Mouse (Mus musculus): ENCODE data around the gene Rhbdl3. TPM values are rescaled to one million over a fixed set of nuclear protein-coding genes. Genes with fewer than 3 reads are reported as not detected.
A peak's percentile ranks its signal among the peaks of the same experiment; 100 is the strongest.

The Rhbdl3 gene
- total RNA-seq (2012; rRNA removed), result 1.3 and 2.0 TPM in 2 replicates

DNA sequence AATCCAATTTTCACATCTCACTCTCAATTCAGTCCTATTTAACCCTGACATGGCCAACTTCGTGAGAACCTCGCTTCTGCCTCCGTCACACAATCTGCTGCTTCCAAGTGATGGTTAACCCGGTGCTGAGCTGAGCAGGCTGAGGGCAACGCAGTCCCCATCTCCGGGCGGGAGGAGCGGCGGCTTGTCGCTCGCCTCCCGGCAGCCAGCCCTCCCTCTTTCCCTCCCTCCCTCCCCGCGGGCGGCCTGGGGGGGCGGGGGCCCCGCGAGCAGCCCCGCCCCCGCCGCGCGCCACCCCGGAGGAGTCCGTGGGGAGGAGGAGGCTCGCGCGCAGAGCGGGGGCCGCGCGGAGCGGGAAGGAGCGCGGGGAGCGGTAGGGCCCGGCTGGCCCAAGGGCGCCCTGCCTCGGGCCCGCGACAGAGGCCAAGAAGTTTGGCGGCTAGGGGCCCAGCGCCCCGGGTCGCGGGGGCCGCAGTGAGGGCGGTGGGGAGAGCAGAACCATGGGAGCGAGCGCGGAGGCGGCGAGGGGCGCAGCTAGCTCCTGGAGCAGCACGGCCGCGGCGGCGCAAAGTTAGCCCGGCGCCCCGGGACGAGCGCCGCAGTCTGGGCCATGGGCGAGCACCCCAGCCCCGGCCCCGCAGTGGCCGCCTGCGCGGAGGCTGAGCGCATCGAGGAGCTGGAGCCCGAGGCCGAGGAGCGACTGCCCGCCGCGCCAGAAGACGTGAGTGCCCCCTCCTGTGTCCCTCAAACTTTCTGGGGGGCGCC is at the start of gene Rhbdl3:
Gene Rhbdl3 (plus strand): TSS at position 362 of the 765 bp plus-strand sequence.
- H3K36me3 ChIP-seq (ENCODE audit: control insufficient read depth, insufficient read depth, low read length, poor library complexity, severe bottlenecking), result no peaks in the 10 kb centered on the region
- H3K27ac ChIP-seq (ENCODE audit: insufficient read depth, low read depth, low read length, poor library complexity, severe bottlenecking), result no peak within 1 kb of the TSS
- H3K9ac ChIP-seq (ENCODE audit: insufficient read depth, low read depth, low read length, poor library complexity, severe bottlenecking), result peak within 1 kb of the TSS; percentile 34
- no peaks in the 10 kb centered on the region for H3K9me3 ChIP-seq (ENCODE audit: control insufficient read depth, insufficient read depth, low read depth, low read length)
- H3K4me1 ChIP-seq (ENCODE audit: control insufficient read depth in 2 of 2, insufficient read depth in 2 of 2, low read length in 2 of 2, poor library complexity in 1 of 2), result peaks cover 0 to 6% of the 10 kb centered on the region in 2 experiments; a peak in 2 of 4 replicates
- no peak for TF ChIP-seq ZC3H11A (IDR thresholded peaks at IDR 0.05; ENCODE audit: borderline replicate concordance, low read depth, low read length)
- TF ChIP-seq MAFK (IDR thresholded peaks at IDR 0.05; ENCODE audit: insufficient read depth, low read depth, low read length), result no peak
- no peak for TF ChIP-seq ZNF384 (IDR thresholded peaks at IDR 0.05; ENCODE audit: low read depth, low read length)
- TF ChIP-seq CHD2 (IDR thresholded peaks at IDR 0.05; ENCODE audit: low read depth, low read length), result no peak
- no peak for TF ChIP-seq HCFC1 (IDR thresholded peaks at IDR 0.05; ENCODE audit: borderline replicate concordance, insufficient read depth, low read length)
- DNase-seq (ENCODE audit: low read depth, low spot score), result no peak
- in situ Hi-C loops (cut with MboI; ENCODE audit: low sequenced_read_pairs in 2 of 2, unreplicated experiment in 2 of 2), result no loop called here
- H3K4me3 ChIP-seq (ENCODE audit: insufficient read depth in 1 of 2, low read depth in 1 of 2, low read length in 2 of 2, poor library complexity in 1 of 2, severe bottlenecking in 1 of 2), result peak within 1 kb of the TSS; percentile 62 to 64

DNA sequence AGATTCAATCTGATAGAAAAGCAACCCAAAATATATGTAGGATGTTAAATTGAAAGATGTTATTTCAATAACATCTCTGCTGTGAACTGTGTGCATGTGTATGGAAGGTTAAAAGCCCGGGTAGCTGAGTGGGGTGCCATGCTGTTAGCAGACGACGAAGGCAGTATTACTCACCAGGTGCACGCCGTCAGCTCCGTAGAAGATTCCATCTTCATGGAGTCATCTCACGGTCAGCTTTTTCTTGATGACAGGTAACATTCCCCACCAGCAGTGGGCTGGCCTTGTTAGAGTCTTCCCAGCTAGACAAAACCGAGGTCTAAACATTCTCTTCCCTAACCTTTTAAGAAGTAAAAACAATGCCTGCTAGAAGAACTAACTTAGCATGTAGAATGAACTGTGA is 36.6 kb upstream of the Rhbdl3 start:
- Histone ChIP-seq H3K4me3 (ENCODE audit: insufficient read depth in 1 of 2, low read depth in 1 of 2, low read length in 2 of 2, poor library complexity in 1 of 2, severe bottlenecking in 1 of 2) (no peak overlapping the region), H3K4me1 (ENCODE audit: control insufficient read depth in 2 of 2, insufficient read depth in 2 of 2, low read length in 2 of 2, poor library complexity in 1 of 2) (no peaks in the 10 kb centered on the region), H3K36me3 (ENCODE audit: control insufficient read depth, insufficient read depth, low read length, poor library complexity, severe bottlenecking) (peaks cover 9% of the 10 kb centered on the region), H3K9me3 (ENCODE audit: control insufficient read depth, insufficient read depth, low read depth, low read length) (no peaks in the 10 kb centered on the region), H3K27ac (ENCODE audit: insufficient read depth, low read depth, low read length, poor library complexity, severe bottlenecking) (no peak overlapping the region), H3K9ac (ENCODE audit: insufficient read depth, low read depth, low read length, poor library complexity, severe bottlenecking) (no peak overlapping the region)
- in situ Hi-C loops (cut with MboI; ENCODE audit: low sequenced_read_pairs in 2 of 2, unreplicated experiment in 2 of 2), result no loop called here
- DNase-seq (ENCODE audit: low read depth, low spot score), result no peak
- TF ChIP-seq ZNF384 (IDR thresholded peaks at IDR 0.05; ENCODE audit: low read depth, low read length) (no peak), ZC3H11A (IDR thresholded peaks at IDR 0.05; ENCODE audit: borderline replicate concordance, low read depth, low read length) (no peak), CHD2 (IDR thresholded peaks at IDR 0.05; ENCODE audit: low read depth, low read length) (no peak)

DNA sequence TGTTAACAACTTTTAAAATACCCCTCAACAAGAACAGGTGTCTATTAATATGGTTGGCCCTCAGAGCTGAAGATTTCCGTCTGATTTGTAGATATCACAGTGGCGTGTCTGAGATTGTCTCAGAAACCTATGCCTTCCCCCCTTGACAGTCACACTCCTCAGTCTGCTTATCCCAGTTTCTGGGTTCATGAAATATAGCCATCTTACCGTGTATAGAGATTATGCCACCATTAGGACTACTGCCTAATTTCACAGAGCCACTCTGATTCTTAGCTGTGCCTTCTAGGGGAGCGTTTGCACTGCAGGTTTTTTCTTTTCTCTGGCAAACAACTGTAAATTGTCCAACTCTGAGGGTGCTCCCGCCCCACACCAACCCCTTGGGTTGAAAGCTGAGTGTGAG is 29.6 kb upstream of the Rhbdl3 start:
- in situ Hi-C loops (cut with MboI; ENCODE audit: low sequenced_read_pairs in 2 of 2, unreplicated experiment in 2 of 2), result no loop called here
- no peak for DNase-seq (ENCODE audit: low read depth, low spot score)
- H3K27ac ChIP-seq (ENCODE audit: insufficient read depth, low read depth, low read length, poor library complexity, severe bottlenecking), result no peak overlapping the region
- H3K9me3 ChIP-seq (ENCODE audit: control insufficient read depth, insufficient read depth, low read depth, low read length), result no peaks in the 10 kb centered on the region
- TF ChIP-seq CHD2 (IDR thresholded peaks at IDR 0.05; ENCODE audit: low read depth, low read length), result no peak
- no peak for TF ChIP-seq ZNF384 (IDR thresholded peaks at IDR 0.05; ENCODE audit: low read depth, low read length)
- TF ChIP-seq ZC3H11A (IDR thresholded peaks at IDR 0.05; ENCODE audit: borderline replicate concordance, low read depth, low read length), result no peak
- no peak for TF ChIP-seq HCFC1 (IDR thresholded peaks at IDR 0.05; ENCODE audit: borderline replicate concordance, insufficient read depth, low read length)
- no peak for TF ChIP-seq MAFK (IDR thresholded peaks at IDR 0.05; ENCODE audit: insufficient read depth, low read depth, low read length)
- peaks cover 2% of the 10 kb centered on the region; the same call in 1 of the 2 replicates for H3K36me3 ChIP-seq (ENCODE audit: control insufficient read depth, insufficient read depth, low read length, poor library complexity, severe bottlenecking)
- no peak overlapping the region for H3K4me3 ChIP-seq (ENCODE audit: insufficient read depth in 1 of 2, low read depth in 1 of 2, low read length in 2 of 2, poor library complexity in 1 of 2, severe bottlenecking in 1 of 2)
- no peak overlapping the region for H3K9ac ChIP-seq (ENCODE audit: insufficient read depth, low read depth, low read length, poor library complexity, severe bottlenecking)
- H3K4me1 ChIP-seq (ENCODE audit: control insufficient read depth in 2 of 2, insufficient read depth in 2 of 2, low read length in 2 of 2, poor library complexity in 1 of 2), result no peaks in the 10 kb centered on the region

DNA sequence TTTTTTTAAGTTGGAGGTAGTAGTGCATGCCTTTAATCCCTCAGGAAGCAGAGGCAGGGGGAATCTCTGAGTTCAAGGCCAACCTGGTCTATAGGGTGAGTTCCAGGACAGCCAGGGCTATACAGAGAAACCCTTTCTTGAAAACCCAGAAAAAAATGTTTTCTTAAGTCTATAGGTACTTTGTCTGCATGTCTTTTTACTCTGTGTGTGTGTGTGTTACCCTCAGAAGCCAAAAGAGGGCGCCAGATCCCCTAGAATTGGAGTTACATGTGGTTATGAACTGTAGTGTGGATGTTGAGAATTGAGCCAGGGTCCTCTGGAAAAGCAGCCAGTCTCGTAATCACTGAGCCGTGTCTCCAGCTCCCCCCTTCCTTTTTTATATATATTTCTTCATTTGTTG is 25.7 kb upstream of the Rhbdl3 start:
- in situ Hi-C loops (cut with MboI; ENCODE audit: low sequenced_read_pairs in 2 of 2, unreplicated experiment in 2 of 2), result no loop called here
- Histone ChIP-seq H3K4me3 (ENCODE audit: insufficient read depth in 1 of 2, low read depth in 1 of 2, low read length in 2 of 2, poor library complexity in 1 of 2, severe bottlenecking in 1 of 2) (no peak overlapping the region), H3K9ac (ENCODE audit: insufficient read depth, low read depth, low read length, poor library complexity, severe bottlenecking) (no peak overlapping the region), H3K27ac (ENCODE audit: insufficient read depth, low read depth, low read length, poor library complexity, severe bottlenecking) (no peak overlapping the region), H3K36me3 (ENCODE audit: control insufficient read depth, insufficient read depth, low read length, poor library complexity, severe bottlenecking) (no peaks in the 10 kb centered on the region), H3K9me3 (ENCODE audit: control insufficient read depth, insufficient read depth, low read depth, low read length) (no peaks in the 10 kb centered on the region), H3K4me1 (ENCODE audit: control insufficient read depth in 2 of 2, insufficient read depth in 2 of 2, low read length in 2 of 2, poor library complexity in 1 of 2) (no peaks in the 10 kb centered on the region)
- DNase-seq (ENCODE audit: low read depth, low spot score), result peak; percentile 57
- no peak for TF ChIP-seq HCFC1 (IDR thresholded peaks at IDR 0.05; ENCODE audit: borderline replicate concordance, insufficient read depth, low read length)
- no peak for TF ChIP-seq ZNF384 (IDR thresholded peaks at IDR 0.05; ENCODE audit: low read depth, low read length)
- no peak for TF ChIP-seq MAFK (IDR thresholded peaks at IDR 0.05; ENCODE audit: insufficient read depth, low read depth, low read length)
- no peak for TF ChIP-seq CHD2 (IDR thresholded peaks at IDR 0.05; ENCODE audit: low read depth, low read length)
- TF ChIP-seq ZC3H11A (IDR thresholded peaks at IDR 0.05; ENCODE audit: borderline replicate concordance, low read depth, low read length), result no peak
